Mouse (Mus musculus): Measurements from ENCODE around the gene Arih1. TPM values are rescaled to one million over a fixed set of nuclear protein-coding genes. Genes with fewer than 3 reads are reported as not detected.
"Not testable (repeated sequence)": the region's sequence is repeated elsewhere in the genome, so short reads cannot be mapped to it uniquely, and the experiment has no call there.

Gene Arih1
- polyA plus RNA-seq, 1 experiment from 2014 or later, result 4.1 TPM

DNA sequence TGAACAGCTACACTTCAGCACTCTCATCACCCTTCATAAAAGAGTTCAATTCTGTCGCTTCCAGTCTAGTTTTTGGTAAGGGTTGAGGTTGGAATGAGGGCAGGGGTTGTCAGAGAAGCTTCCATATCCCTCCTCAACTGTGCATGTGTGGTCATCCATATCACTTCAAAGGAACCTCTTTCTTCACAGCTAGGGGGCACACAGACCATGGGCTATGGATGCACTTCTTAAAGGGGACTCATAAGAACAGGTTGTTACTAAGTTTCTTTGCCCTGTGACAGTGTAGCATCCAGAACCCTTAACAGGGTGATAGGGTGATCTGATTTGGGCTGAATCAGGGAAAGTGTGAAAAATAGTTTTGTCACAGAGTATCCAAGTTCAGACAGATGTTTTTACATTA, 128.4 kb downstream of the Arih1 start:
- H3K36me3 ChIP-seq (replicated peaks; ENCODE audit: insufficient read depth, low read length); DNase-seq; H3K27ac ChIP-seq (ENCODE audit: low read depth); H3K9ac ChIP-seq (replicated peaks); H3K4me3 ChIP-seq (ENCODE audit: low read depth, low read length); H3K4me2 ChIP-seq (ENCODE audit: low read depth, low read length); H3K27me3 ChIP-seq (ENCODE audit: insufficient read depth, low read length); ATAC-seq; H3K4me1 ChIP-seq (ENCODE audit: insufficient read depth); H3K9me3 ChIP-seq (ENCODE audit: low read length): not testable (repeated sequence)
- WGBS (ENCODE audit: insufficient replicate concordance), result 78% methylated on average over 1 of the region's 1 CpGs
- peak; percentile 38 for TF ChIP-seq CTCF (IDR thresholded peaks at IDR 0.05; ENCODE audit: low read depth)

DNA sequence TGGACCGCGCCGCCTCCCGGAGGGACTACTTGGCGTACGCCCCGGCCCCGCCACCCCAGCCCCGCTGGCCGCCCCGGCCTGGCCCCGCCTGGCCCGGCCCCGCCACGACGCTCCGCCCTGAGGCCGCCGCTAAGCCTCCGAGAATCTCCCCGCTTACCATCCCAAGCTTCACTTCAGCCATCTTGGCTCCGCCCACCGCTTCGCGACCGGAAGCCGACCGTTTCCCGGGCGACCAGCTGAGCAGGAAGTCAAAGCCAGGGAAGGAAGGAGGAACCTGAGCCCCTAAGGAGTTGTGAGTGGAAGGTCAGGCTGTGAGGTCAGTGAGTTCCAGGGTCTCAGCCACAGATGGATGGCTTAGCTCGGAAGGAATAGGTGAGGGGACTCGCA, 133.2 kb downstream of the Arih1 start, which contains the start of gene Bbs4:
Gene Bbs4, minus strand, starts transcription at position 256 of the 387 bp plus-strand sequence.
- DNase-seq (peak; percentile 93), ATAC-seq (peak; percentile 93)
- H3K27me3 ChIP-seq (ENCODE audit: insufficient read depth, low read length), result no peaks in the 10 kb centered on the region
- peaks cover 9% of the 10 kb centered on the region for H3K4me1 ChIP-seq (ENCODE audit: insufficient read depth)
- H3K4me3 ChIP-seq (ENCODE audit: low read depth, low read length), result peak within 1 kb of the TSS; percentile 70
- no peaks in the 10 kb centered on the region for H3K36me3 ChIP-seq (replicated peaks; ENCODE audit: insufficient read depth, low read length)
- WGBS (ENCODE audit: insufficient replicate concordance), result 4% methylated on average over 27 of the region's 32 CpGs
- peak within 1 kb of the TSS; percentile 79 for H3K27ac ChIP-seq (ENCODE audit: low read depth)
- no peaks in the 10 kb centered on the region for H3K9me3 ChIP-seq (ENCODE audit: low read length)
- peak within 1 kb of the TSS; percentile 75 for H3K4me2 ChIP-seq (ENCODE audit: low read depth, low read length)
- TF ChIP-seq CTCF (IDR thresholded peaks at IDR 0.05; ENCODE audit: low read depth) (no peak), EP300 (IDR thresholded peaks at IDR 0.05; ENCODE audit: low read depth) (no peak)
- H3K9ac ChIP-seq (replicated peaks), result peak within 1 kb of the TSS; percentile 67

DNA sequence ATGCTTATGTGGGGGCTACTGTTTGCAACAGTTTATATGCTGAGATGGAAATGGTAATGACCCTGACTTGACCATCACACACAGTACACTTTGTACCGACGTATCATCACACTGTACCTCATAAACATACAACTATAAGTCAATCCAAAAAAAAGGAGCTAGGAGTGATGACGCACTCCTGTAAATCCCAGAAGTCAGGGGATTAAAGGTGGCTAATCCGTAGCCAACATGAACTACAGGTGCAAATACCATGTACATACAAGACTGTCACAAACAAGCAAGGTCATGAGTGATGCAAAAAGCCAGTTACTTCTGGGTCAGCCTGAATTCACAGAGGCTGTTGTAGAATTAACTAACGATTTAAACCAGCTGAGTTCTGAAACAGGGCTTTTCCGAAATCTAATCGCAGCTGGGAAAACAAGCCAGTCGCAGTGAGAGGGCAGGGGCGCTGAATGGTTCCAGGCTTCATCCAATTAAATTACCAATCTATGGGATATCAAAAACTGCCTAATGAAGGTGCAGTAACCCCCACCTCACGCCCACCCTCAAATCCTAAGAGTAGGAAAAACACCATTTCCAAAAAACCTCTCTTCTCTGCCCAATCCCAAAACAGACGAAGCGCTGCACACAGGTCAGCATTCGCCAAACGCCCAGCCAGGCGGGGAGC, 133.7 kb downstream of the Arih1 start:
- Histone ChIP-seq H3K27me3 (ENCODE audit: insufficient read depth, low read length) (no peaks in the 10 kb centered on the region), H3K4me2 (ENCODE audit: low read depth, low read length) (peak overlapping the region; percentile 75), H3K4me1 (ENCODE audit: insufficient read depth) (peaks cover 9% of the 10 kb centered on the region), H3K9ac (replicated peaks) (peak overlapping the region; percentile 67), H3K4me3 (ENCODE audit: low read depth, low read length) (peak overlapping the region; percentile 70), H3K36me3 (replicated peaks; ENCODE audit: insufficient read depth, low read length) (no peaks in the 10 kb centered on the region), H3K9me3 (ENCODE audit: low read length) (no peaks in the 10 kb centered on the region), H3K27ac (ENCODE audit: low read depth) (peak overlapping the region; percentile 79)
- 17% methylated on average over 15 of the region's 15 CpGs for WGBS (ENCODE audit: insufficient replicate concordance)
- no peak for TF ChIP-seq CTCF (IDR thresholded peaks at IDR 0.05; ENCODE audit: low read depth)
- no peak for TF ChIP-seq EP300 (IDR thresholded peaks at IDR 0.05; ENCODE audit: low read depth)
- peak; percentile 51 for ATAC-seq
- DNase-seq, result no peak

DNA sequence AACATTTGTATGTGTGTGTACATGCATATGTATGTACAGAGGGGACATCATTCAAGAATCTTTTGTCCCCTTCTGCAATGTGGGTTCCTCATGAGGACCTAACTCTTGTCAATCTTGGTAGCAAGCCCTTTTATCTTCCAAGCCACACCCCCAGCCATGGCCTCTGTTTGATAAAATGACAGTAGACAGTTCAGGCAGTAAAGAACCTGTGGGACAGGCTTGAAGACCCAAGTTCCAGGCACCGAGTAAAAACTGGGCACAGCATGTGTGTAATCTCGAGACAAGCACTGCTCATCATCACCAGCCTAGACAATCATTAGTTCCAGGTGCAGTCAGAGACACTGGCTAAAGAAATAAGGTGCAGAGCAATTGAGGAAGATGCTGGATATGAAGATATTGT, 140.2 kb downstream of the Arih1 start:
- no peaks in the 10 kb centered on the region; the same call in 1 of the 2 replicates for H3K36me3 ChIP-seq (replicated peaks; ENCODE audit: insufficient read depth, low read length)
- no peaks in the 10 kb centered on the region for H3K9me3 ChIP-seq (ENCODE audit: low read length)
- TF ChIP-seq CTCF (IDR thresholded peaks at IDR 0.05; ENCODE audit: low read depth) (no peak), EP300 (IDR thresholded peaks at IDR 0.05; ENCODE audit: low read depth) (no peak)
- ATAC-seq (no peak), DNase-seq (no peak)
- no peaks in the 10 kb centered on the region for H3K4me1 ChIP-seq (ENCODE audit: insufficient read depth)
- H3K27me3 ChIP-seq (ENCODE audit: insufficient read depth, low read length), result no peaks in the 10 kb centered on the region
- WGBS (ENCODE audit: insufficient replicate concordance), result 35% methylated on average over 2 of the region's 2 CpGs
- no peak overlapping the region for H3K4me3 ChIP-seq (ENCODE audit: low read depth, low read length)
- no peak overlapping the region for H3K4me2 ChIP-seq (ENCODE audit: low read depth, low read length)
- no peak overlapping the region for H3K9ac ChIP-seq (replicated peaks)
- H3K27ac ChIP-seq (ENCODE audit: low read depth), result no peak overlapping the region

DNA sequence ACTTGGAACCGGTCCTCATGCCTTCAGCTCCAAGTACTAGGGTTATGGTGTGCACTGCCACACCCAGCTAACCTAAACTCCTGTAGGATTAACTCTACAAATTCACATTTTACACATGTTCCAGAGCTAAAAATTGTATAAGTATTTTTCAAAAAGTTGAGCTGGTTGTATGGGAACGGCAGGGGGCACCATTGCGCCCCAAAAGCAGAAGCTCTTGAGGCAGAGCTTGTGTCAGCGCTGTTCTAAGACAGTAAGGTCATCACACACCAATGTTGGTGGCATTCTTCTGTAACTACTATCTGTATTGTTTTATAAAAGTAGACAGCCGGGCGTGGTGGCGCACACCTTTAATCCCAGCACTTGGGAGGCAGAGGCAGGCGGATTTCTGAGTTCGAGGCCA, 146.4 kb downstream of the Arih1 start:
- no peak for ATAC-seq
- peak; percentile 56 for DNase-seq
- WGBS (ENCODE audit: insufficient replicate concordance), result 70% methylated on average over 8 of the region's 9 CpGs
- Histone ChIP-seq H3K27me3 (ENCODE audit: insufficient read depth, low read length) (no peaks in the 10 kb centered on the region), H3K9ac (replicated peaks) (no peak overlapping the region), H3K4me2 (ENCODE audit: low read depth, low read length) (no peak overlapping the region), H3K9me3 (ENCODE audit: low read length) (no peaks in the 10 kb centered on the region), H3K27ac (ENCODE audit: low read depth) (no peak overlapping the region), H3K4me3 (ENCODE audit: low read depth, low read length) (no peak overlapping the region), H3K36me3 (replicated peaks; ENCODE audit: insufficient read depth, low read length) (no peaks in the 10 kb centered on the region; the same call in 1 of the 2 replicates), H3K4me1 (ENCODE audit: insufficient read depth) (no peaks in the 10 kb centered on the region)
- TF ChIP-seq CTCF (IDR thresholded peaks at IDR 0.05; ENCODE audit: low read depth) (peak; percentile 70), EP300 (IDR thresholded peaks at IDR 0.05; ENCODE audit: low read depth) (no peak)

DNA sequence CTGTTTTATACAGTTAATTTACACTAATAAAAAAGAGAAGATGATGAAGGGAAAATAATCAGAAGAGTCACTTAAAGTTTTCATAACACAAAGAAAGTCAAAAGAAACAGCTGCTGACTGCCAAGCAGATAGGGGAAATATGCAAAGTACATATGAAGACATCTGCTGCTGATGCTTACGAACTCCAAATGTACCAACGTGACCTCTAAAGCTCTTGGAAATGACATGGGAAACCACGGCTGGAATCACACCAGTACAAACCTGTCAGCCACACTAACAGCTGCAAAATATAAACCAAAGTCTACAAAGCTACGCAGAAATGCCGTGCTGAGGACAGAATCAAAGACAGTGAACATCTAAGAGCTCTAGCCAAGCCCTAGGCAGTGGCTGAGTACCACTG, 147.3 kb downstream of the Arih1 start:
- ATAC-seq, result no peak
- no peaks in the 10 kb centered on the region for H3K9me3 ChIP-seq (ENCODE audit: low read length)
- no peaks in the 10 kb centered on the region for H3K27me3 ChIP-seq (ENCODE audit: insufficient read depth, low read length)
- no peak for DNase-seq
- H3K9ac ChIP-seq (replicated peaks), result no peak overlapping the region
- H3K36me3 ChIP-seq (replicated peaks; ENCODE audit: insufficient read depth, low read length), result no peaks in the 10 kb centered on the region; the same call in 1 of the 2 replicates
- no peaks in the 10 kb centered on the region for H3K4me1 ChIP-seq (ENCODE audit: insufficient read depth)
- H3K4me2 ChIP-seq (ENCODE audit: low read depth, low read length), result no peak overlapping the region
- H3K4me3 ChIP-seq (ENCODE audit: low read depth, low read length), result no peak overlapping the region
- H3K27ac ChIP-seq (ENCODE audit: low read depth), result no peak overlapping the region
- TF ChIP-seq CTCF (IDR thresholded peaks at IDR 0.05; ENCODE audit: low read depth) (no peak), EP300 (IDR thresholded peaks at IDR 0.05; ENCODE audit: low read depth) (no peak)
- WGBS (ENCODE audit: insufficient replicate concordance), result 83% methylated on average over 5 of the region's 5 CpGs
